Mouse (Mus musculus) granulocyte monocyte progenitor cell, adult 5-6 weeks (primary cell): ENCODE data around the gene Gm2244. TPM values are rescaled to one million over a fixed set of nuclear protein-coding genes. Genes with fewer than 3 reads are reported as not detected.
"Not testable (repeated sequence)": the region's sequence is repeated elsewhere in the genome, so short reads cannot be mapped to it uniquely, and the experiment has no call there.

Experiments
- ATAC-seq: replicated peaks from 2 replicates; pipeline ENCODE4 v1.8.0; 2016; ENCODE audit warnings: mild to moderate bottlenecking, moderate TSS enrichment, inconsistent platforms; ENCODE audit not compliant: poor library complexity, severe bottlenecking
- total RNA-seq, 2 experiments: library from RNA; stranded (forward) in 1 of 2; stranded (reverse) in 1 of 2; fragments of 200-712, 200-1000 nt in 1 of 2; fragments of >200 nt in 1 of 2; fragmentation: Nextera tagmentation in 1 of 2; gene quantifications; 2 replicates each; pipeline ENCODE4 v1.2.3; 2014 to 2017

The Gm2244 gene
- total RNA-seq (2014; fragmentation: Nextera tagmentation) (not detected in 2 replicates), total RNA-seq (2017) (not detected in 2 replicates)

DNA sequence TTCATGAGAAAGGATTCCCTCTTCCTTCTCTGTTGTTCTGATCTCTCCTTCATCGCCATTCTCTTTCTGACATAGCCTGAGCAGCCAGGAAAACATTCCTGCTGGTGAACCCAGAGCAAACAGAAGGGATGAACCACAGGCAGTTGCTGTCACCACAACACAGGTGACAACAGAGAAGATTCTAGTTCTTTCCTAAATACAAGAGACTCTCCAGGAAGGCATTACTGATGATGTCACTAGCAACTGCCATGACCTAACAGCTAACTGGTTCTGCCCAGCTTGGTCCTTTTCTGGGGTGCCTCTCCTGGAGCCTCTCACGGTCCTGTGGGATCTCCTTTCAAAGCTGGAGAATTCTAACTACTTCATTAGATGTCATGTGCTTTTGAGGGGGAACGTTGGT lies at the start of gene Gm2244:
Gene Gm2244, minus strand, starts transcription at position 101 of the 400 bp plus-strand sequence.
- ATAC-seq: not testable (repeated sequence)

DNA sequence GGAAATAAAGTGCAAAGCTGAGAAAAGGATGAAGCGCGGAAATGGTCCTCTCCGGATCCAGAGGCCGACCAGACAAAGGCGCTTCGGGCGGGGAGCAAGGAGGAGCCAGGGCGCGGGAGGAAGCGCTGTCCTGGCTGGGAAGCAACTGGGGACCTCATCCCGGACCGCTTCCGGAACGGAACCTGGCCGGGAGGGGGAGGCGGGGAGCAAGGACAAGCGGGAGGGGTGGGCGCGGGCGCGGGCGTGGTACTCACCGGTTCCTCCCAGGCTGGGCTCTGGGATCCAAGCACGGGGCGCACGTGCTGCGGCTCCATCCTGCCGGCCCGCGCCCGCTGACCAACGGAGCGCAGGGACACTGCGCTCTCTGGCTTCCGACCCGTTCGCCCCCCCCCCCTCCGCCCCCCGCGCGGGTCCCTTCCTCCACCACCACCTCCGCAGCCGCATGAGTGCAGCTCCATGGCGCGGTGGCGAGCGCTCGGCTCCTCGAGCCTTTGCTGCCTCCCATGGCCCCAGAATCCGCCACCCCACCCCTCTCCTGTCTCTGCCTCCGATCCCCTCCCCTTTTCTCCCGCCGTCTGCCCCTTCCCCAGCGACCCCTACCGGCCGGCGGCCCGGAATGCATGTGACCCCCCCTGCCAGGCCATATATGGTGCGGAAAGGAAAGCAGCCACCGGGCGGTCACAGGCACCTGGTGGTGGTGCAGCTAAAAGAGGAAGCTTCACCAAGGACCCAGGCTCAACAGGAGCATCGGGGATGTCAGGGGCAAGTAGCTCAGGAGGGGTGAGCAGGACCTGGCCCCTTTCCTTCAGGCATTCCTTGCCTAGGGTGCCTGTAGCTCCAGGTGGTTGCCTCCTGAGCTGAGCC lies 35.3 kb upstream of the Gm2244 start, which contains the start of gene Gm2237:
Gene Gm2237, minus strand, starts transcription at position 332 of the 864 bp plus-strand sequence.
- ATAC-seq: peak; percentile 50; the same call in 1 of the 2 replicates

Other genes starting within 250 kb of the Gm2244 start
- 1.9 and 14.5 TPM in 2 replicates for gene Gm21738, start 131.0 kb downstream of the Gm2244 start, total RNA-seq (2014; fragmentation: Nextera tagmentation)
- 1.3 TPM in 1 of 2 replicates, not detected in the other for gene Gm21738, start 131.0 kb downstream of the Gm2244 start, total RNA-seq (2017)
- 2.1 and 3.4 TPM in 2 replicates for gene Gm2237, start 35.2 kb upstream of the Gm2244 start, total RNA-seq (2014; fragmentation: Nextera tagmentation)
- gene Gm2237, start 35.2 kb upstream of the Gm2244 start, total RNA-seq (2017): not detected in 2 replicates
- not detected in 2 replicates for gene Gm5458, start 52.6 kb upstream of the Gm2244 start, total RNA-seq (2014; fragmentation: Nextera tagmentation)
- not detected in 2 replicates for gene Gm5458, start 52.6 kb upstream of the Gm2244 start, total RNA-seq (2017)
- not detected in 2 replicates for gene Nid2, start 201.3 kb upstream of the Gm2244 start, total RNA-seq (2014; fragmentation: Nextera tagmentation)
- 0.26 and 0.34 TPM in 2 replicates for gene Nid2, start 201.3 kb upstream of the Gm2244 start, total RNA-seq (2017)